Mouse (Mus musculus) left cerebral cortex, adult 18-20 months (tissue): ENCODE measurements at regions not wholly inside any gene's neighbourhood (a gene's known extent, or its start where the extent isn't known, plus 50 kb on each side); places are given as distances from the start of the nearest gene placed in this dataset.

ENCODE experiments used
- DNase-seq, 2 experiments: peaks; one replicate each; pipeline ENCODE4 v3.0.0; 2021 to 2022; ENCODE audit warnings: low spot score in 2 of 2, mixed read lengths in 1 of 2

DNA sequence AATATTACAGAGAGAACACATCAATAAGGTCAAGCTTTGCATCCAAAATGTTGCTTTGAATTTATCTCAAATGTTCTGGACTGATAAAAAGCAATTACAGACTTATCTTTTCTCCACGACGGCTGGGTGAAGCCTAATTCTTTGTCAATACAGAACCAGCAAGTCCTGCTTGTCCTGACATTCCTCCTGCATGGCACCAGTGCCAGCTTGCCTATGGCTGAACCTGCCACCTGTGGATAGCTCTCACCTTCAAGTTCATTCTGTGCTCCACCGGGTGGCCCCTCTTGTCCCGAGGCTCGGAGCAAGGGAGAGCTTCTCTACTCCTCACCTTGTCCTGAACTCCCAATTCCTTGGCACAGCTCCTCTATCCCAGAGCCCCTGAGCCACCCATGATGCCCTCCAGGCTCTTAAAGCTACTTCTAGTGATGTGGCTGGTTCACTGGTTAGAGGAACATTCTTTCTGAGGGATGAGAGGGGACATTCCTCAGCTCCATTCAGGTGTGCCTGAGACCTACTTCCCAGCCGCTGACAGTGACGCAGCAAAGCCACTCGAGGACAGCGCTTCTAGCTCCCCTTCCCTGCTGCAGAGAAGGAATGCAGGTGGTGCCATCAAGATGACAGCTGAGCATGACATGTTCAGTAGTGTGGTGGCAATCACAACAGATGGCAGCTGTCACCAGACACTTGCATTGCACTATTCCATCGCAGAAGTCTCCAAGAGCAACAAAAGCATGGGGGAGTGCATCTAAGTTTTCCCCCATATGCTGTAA, 119.5 kb upstream of the Sash1 start:
- DNase-seq = no peak

- DNase-seq = no peak
Observed at GRCm38 (mm10) chr10:9002261-9002660, 116.4 kb upstream of the Sash1 start.

GRCm38 (mm10) chr10:8998758-8999398, 113.0 kb upstream of the Sash1 start:
- DNase-seq = no peak

- DNase-seq = no peak
Observed at GRCm38 (mm10) chr10:8998356-8998755, 112.5 kb upstream of the Sash1 start.

DNA sequence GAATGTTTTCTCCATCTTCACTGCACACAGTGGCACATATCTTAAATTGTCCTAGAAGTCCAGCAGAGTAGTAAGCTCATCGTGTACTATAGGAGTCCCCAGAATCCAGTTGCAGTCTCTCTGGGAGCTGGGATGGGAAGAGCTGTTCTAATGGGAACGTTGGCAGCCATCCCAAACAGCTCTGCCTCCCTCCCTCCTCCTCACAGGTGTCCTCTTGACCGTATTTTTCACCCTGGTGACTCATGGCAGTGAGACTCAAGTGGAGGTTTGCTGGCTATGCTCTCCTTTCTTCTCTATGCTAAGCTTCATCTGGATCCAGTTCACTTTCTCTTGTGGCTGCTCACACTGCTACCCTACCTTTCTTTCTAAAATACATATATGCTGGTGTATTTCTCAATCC, 109.2 kb upstream of the Sash1 start:
- no peak for DNase-seq

- no peak for DNase-seq
Observed at GRCm38 (mm10) chr10:8986339-8986738, 100.5 kb upstream of the Sash1 start.

DNA sequence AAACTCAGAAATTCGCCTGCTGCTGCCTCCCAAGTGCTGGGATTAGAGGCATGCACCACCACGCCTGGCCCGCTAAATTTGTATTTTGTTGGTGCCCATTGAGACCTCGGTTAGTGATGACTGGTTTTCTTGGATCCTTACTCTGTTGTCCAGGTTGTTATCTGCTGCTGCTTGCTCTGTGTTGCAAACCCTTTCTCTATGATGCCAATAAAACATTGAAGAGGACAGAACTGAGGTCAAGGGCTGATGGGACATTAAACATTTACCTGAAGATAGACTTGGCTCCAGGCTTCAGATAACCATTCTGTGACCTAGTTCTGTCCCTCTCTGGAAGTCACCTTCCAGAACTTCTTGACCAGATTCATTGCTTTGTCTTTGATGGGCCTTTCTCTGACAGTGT, 97.5 kb upstream of the Sash1 start:
- DNase-seq = no peak

- DNase-seq = no peak
Observed at GRCm38 (mm10) chr10:8980568-8980967, 94.7 kb upstream of the Sash1 start.

DNA sequence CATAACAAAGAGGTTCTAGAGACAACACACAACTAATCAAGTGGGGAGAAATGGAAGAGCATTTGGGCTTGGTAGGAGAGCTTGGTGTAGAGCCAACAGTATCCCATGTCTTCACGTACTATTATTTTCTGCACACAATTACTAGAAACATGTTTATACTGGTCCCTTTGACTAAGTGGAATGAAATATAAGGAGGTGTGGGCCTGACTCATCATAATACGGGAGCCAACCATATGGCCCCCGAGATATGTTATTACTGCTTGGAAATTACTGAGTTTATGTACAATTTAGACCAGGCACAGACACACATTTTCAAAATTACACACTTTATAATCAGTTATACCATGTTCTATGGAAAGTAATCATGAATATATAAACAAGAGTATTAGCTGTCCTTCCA, 92.7 kb upstream of the Sash1 start:
- no peak for DNase-seq

DNA sequence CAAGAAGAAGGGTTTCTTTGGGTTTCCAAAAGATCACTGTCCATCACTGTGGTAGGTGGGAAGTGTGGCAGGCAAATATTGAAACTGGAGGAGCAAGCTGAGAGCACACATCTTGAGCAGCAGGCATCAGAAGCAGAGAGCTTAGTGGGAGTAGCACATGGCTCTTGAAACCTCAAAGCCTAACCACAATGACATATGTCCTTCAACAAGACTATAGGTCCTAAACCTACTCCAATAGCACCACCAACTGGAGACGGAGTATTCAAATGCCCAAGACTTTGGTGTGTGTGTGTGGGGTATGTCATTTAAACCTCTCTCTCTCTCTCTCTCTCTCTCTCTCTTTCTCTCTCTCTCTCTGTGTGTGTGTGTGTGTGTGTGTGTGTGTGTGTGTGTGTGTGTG, 88.1 kb upstream of the Sash1 start:
- no peak for DNase-seq

DNA sequence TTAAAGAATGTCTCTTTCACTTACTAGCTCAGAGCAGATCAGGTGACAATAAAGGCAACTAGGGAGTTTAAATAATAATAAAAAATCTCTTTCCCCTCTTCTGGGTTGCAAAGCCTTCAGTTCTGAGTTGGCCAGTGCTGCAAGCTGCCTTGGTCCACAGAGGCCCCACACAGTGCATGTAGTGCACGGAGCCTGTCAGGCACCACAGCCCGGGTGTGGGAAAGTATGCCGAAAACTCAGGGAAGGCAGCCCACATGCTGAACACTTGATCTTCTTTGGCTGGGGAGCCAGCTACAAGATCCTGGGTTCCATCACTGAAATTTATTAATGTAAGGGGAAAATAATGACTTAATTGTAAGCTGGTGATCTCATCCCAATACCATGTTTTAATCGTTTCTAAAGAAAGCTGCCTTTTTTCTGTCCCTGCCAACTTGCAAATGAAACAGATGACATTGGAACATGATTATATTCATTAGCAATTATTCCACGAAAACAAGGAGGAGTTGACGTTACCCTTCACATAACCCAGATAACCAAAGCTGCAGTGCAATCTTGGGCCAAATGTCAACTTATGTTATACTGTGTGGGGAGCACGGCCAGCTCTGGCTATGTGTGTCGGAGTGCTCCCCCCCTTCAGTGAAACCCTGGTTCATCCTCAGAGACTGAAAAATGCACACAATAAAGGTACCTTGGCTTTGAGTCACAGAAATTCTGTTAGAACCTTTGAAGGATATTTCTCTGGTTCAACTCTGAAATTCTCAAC, 87.1 kb upstream of the Sash1 start:
- DNase-seq = no peak

GRCm38 (mm10) chr10:8970807-8971206, 84.9 kb upstream of the Sash1 start:
- DNase-seq = no peak

DNA sequence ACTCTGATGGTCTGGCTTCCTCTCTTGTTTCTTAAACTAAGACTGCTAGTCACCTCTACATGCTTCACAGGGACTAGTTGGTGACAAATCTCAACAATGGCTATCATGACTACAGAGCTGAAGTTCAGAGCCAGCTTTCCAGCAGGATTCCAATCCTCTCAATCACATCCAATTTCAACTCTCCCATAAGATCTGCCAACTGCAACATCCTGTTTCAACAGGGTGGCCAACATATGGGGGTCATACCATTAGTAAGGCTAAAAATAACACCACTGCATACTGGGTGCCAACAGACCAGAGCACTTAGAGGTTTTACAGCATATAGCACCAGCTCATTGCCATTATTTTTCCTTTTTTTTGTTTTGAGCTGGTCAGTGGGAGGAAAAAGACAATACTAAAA, 83.7 kb upstream of the Sash1 start:
- DNase-seq = no peak

DNA sequence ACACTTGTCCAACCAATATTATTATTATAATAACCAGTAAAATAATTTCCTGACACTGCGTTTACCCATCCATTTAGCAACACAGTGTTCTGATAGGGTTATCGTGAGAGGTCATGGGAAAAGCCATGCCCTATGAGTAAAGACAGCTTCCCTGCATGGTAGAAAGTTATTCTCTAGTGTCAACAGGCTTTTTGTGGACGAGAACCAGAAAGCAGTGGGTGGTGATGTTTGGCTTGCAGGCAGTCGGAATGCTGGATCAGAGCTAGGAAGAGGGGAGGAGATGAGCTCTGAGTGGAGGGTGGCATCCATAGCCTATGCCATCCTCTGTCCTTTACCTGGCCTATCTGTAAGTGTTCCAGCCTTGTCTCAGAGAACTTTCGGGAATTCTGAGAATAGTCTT, 83.1 kb upstream of the Sash1 start:
- no peak for DNase-seq

- no peak for DNase-seq
Observed at GRCm38 (mm10) chr10:8968276-8968923, 82.5 kb upstream of the Sash1 start.

DNA sequence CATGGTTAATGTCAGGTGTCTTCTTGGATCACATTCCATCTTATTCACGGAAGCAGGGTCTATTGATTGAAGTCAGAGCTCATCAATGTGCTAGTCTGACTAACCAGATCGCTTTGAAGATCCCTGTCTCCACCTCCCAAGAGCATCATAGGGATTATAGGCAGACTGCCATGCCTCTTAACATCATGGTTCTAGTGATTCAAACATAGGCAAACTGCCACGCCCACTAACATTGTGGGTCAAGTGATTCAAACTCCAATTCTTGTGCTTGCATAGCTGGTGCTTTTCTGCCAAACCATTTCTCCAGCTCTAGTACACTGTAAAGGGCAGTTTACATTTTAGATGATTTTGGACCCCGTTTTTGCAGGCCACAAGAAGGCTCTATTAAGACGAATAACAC, 77.1 kb upstream of the Sash1 start:
- DNase-seq = no peak

GRCm38 (mm10) chr10:8960964-8961675, 75.2 kb upstream of the Sash1 start:
- DNase-seq = no peak

- DNase-seq = no peak
Observed at GRCm38 (mm10) chr10:8960275-8960960, 74.5 kb upstream of the Sash1 start.

DNA sequence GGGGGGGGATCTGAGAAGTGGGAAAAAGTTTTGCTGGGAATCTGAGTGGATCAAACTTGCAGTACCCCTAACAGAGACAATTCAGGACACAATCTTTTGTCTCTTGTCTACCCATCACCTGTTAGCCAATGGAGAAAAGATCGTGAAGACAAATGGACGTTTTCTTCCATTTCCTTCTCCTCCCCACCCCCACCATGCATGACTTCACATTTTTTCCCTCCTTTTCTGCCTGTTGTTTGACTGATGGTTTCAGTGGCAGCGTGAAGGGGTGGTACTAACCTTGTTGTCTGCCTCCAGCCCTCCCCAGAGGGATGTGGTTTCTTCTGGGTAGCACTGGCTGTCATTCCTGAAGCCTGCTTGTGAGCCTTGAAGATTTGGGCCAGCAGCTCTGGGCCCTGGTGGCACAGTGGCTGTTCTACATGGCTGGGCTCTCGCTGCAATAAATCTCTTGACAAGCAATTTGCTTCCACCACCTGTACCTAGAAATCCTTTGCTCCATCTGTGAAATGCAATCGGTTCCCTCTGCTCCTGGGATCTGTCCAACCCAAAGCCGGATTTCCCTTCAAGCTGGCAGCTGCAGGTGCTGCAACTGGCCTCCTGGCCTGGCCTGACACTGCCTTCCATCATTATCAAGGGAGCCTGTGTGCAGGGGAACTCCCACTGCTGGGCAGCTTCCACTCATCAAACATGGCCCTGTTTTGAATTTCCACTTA, 69.8 kb upstream of the Sash1 start:
- DNase-seq = no peak

- DNase-seq = no peak
Observed at GRCm38 (mm10) chr10:8954003-8954402, 68.1 kb upstream of the Sash1 start.
